Mouse (Mus musculus) heart, postnatal 0 days (tissue): ENCODE measurements around the gene Sgms1.

ENCODE experiments used
- CTCF ChIP-seq: IDR thresholded peaks from 2 replicates; pipeline ENCODE4 v1.5.1; 2016; ENCODE audit warnings: antibody characterized with exemption, control low read depth, low read depth
- EP300 ChIP-seq: IDR thresholded peaks from 2 replicates; pipeline ENCODE4 v1.6.1; 2016; ENCODE audit warnings: antibody characterized with exemption, low read depth

- no peak for TF ChIP-seq CTCF
- TF ChIP-seq EP300 = no peak
Observed at GRCm38 (mm10) chr19:32118496-32118895, 271.0 kb downstream of the Sgms1 start.
